9 mouse cellular contexts compared by ENCODE assay signal in the genomic region with DNA sequence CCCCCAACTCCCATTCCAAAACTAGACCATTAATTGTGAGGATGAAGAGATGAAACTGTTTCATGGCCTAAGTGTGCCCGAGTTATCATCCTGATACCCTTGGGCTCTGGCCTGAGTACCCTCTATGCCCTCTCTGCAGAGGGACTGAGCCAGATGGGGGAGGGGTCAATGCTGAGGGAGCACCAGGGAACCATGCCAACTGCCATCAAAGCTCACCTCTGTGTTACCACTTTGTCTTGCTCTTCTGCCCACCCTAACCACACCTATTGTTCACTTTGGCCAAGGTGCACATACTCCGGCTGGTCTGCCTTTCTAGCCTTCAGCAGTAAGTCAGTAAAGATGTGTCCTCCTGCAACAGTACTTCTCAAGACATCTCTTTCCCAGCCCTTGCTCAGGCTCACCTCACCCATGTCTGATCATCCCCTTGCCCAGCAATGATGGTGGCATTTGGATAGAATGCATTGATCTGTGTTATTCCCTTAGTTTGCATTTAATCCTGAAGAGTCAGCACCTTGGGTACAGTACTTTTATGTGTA. TPM values are rescaled to one million over a fixed set of nuclear protein-coding genes. Genes with fewer than 3 reads are reported as not detected.
A peak's percentile ranks its signal among the peaks of the same experiment; 100 is the strongest.
DNase-seq lines count a peak whose midpoint lies in the region; ATAC-seq and TF ChIP-seq lines count a peak whose summit lies in the region.
"Had no signal": no experiment of that assay in that cellular context is flagged by ENCODE, and none has a peak within 500 bp of the region (broad histone marks: within the 10 kb centered on the region; RNA-seq: fewer than 3 reads in every experiment).

No protein-coding gene starts in this region.

- intact Hi-C loops in gastrocnemius, adult 2 months (cut with DNase I) = loop anchor here (5.0 kb wide), 1 partner anchor 268 kb away; the partner anchor contains the start of gene Ppfia4
- intact Hi-C loops in gastrocnemius, postnatal 36 days (cut with DNase I) = no loop called here
- intact Hi-C loops in gastrocnemius, postnatal 14 days (cut with DNase I; ENCODE audit: low total_unique reads) = no loop called here

- TF ChIP-seq CTCF in gastrocnemius, adult 2 months (IDR thresholded peaks at IDR 0.05) = no peak
- no peak for TF ChIP-seq CTCF in thymus, adult 2 months (IDR thresholded peaks at IDR 0.05; ENCODE audit: borderline replicate concordance, control insufficient read depth, extremely low read depth, insufficient read depth, low read length, poor library complexity)

- H3K4me2 ChIP-seq in liver, embryonic 13.5 days = no peak overlapping the region

- peak overlapping the region; percentile 53; the same call in 1 of the 2 replicates for H3K4me3 ChIP-seq in gastrocnemius, adult 2 months
- H3K4me3 ChIP-seq in thymus, adult 2 months (ENCODE audit: control insufficient read depth, insufficient read depth, low read length) = no peak overlapping the region
- H3K4me3 ChIP-seq in liver, embryonic 13.5 days (replicated peaks) = no peak overlapping the region

- H3K36me3 ChIP-seq in thymus, adult 2 months (ENCODE audit: control insufficient read depth, insufficient read depth, low read length) = no peaks in the 10 kb centered on the region
- no peaks in the 10 kb centered on the region for H3K36me3 ChIP-seq in liver, embryonic 13.5 days

- H3K27me3 ChIP-seq in thymus, adult 2 months (ENCODE audit: control insufficient read depth, insufficient read depth, low read length) = no peaks in the 10 kb centered on the region
- peaks cover 64% of the 10 kb centered on the region for H3K27me3 ChIP-seq in liver, embryonic 13.5 days

- 73% methylated on average over 2 of the region's 2 CpGs for WGBS in thymus, adult 2 months
- 87% methylated on average over 2 of the region's 2 CpGs for WGBS in liver, embryonic 13.5 days (ENCODE audit: insufficient replicate concordance)

- no peaks in the 10 kb centered on the region for H3K9me3 ChIP-seq in liver, embryonic 13.5 days (replicated peaks)

- peaks cover 56% of the 10 kb centered on the region for H3K4me1 ChIP-seq in thymus, adult 2 months (replicated peaks; ENCODE audit: control insufficient read depth, insufficient read depth, low read length)
- H3K4me1 ChIP-seq in liver, embryonic 13.5 days (replicated peaks) = peaks cover 90% of the 10 kb centered on the region

- no peak for DNase-seq in gastrocnemius, adult 2 months
- no peak for DNase-seq in gastrocnemius, postnatal 36 days
- DNase-seq in thymus, adult 2 months = peak; percentile 48
- no peak for DNase-seq in thymus, postnatal 10 days (ENCODE audit: low spot score in 2 of 2)
- DNase-seq in liver, embryonic 13.5 days = no peak
- DNase-seq in thymus, postnatal 36 days = peak; percentile 46 to 57
- DNase-seq in urinary bladder, adult 18-20 months (ENCODE audit: low spot score in 2 of 2) = no peak
- DNase-seq in gastrocnemius, postnatal 14 days = no peak

- no peak overlapping the region for H3K9ac ChIP-seq in liver, embryonic 13.5 days

- H3K27ac ChIP-seq in gastrocnemius, adult 2 months = peak overlapping the region; percentile 97
- H3K27ac ChIP-seq in thymus, adult 2 months (ENCODE audit: control insufficient read depth, insufficient read depth, low read length) = peak overlapping the region; percentile 84
- H3K27ac ChIP-seq in liver, embryonic 13.5 days = peak overlapping the region; percentile 82

- TF ChIP-seq POLR2A in thymus, adult 2 months (IDR thresholded peaks at IDR 0.05; ENCODE audit: control insufficient read depth, extremely low read depth, insufficient read depth, low read length, poor library complexity) = no peak

- ATAC-seq in liver, embryonic 13.5 days (ENCODE audit: low read depth) = no peak

RNA-seq across cellular contexts. Expression of gene Btg2, which starts 14.6 kb away (rescaled TPM):
- 10 to 100 TPM; 14.1 to 46.8 TPM for total RNA-seq in gastrocnemius, adult 2 months (2021)
- total RNA-seq in gastrocnemius, postnatal 36 days (2021) = 10 to 100 TPM; 31.5 to 54.9 TPM
- polyA plus RNA-seq in thymus, adult 2 months (2012; rRNA removed) = 432 and 481 TPM in 2 replicates
- 79.6 and 89.1 TPM in 2 replicates for polyA plus RNA-seq in liver, embryonic 13.5 days (2015; fragmentation: Nextera tagmentation; extraction: Ambion mirVana)
- 10 to 100 TPM; 19.7 to 44.2 TPM for total RNA-seq in gastrocnemius, postnatal 14 days (2021)

RNA-seq across cellular contexts. Expression of gene Fmod, which starts 27.3 kb away (rescaled TPM):
- 100 to 1,000 TPM in 1 of 2 experiments, 10 to 100 TPM in 1; 53.6 to 322 TPM for total RNA-seq in gastrocnemius, adult 2 months (2021)
- total RNA-seq in gastrocnemius, postnatal 36 days (2021) = 10 to 100 TPM; 80.2 to 86.9 TPM
- polyA plus RNA-seq in thymus, adult 2 months (2012; rRNA removed) = 3.5 and 4.4 TPM in 2 replicates
- 2.2 and 2.5 TPM in 2 replicates for polyA plus RNA-seq in liver, embryonic 13.5 days (2015; fragmentation: Nextera tagmentation; extraction: Ambion mirVana)
- 100 to 1,000 TPM; 197 to 203 TPM for total RNA-seq in gastrocnemius, postnatal 14 days (2021)
- total RNA-seq: hematopoietic stem cell, adult 5-6 weeks had no signal

RNA-seq across cellular contexts. Expression of gene Chit1, which starts 46.7 kb away (rescaled TPM):
- total RNA-seq in gastrocnemius, adult 2 months (2021) = not detected
- not detected for total RNA-seq in gastrocnemius, postnatal 36 days (2021)
- polyA plus RNA-seq in thymus, adult 2 months (2012; rRNA removed) = 0.54 and 0.78 TPM in 2 replicates
- polyA plus RNA-seq in liver, embryonic 13.5 days (2015; fragmentation: Nextera tagmentation; extraction: Ambion mirVana) = 0.08 and 0.12 TPM in 2 replicates
- total RNA-seq in gastrocnemius, postnatal 14 days (2021) = not detected
- total RNA-seq: hematopoietic stem cell, adult 5-6 weeks had no signal

Comparison
In these comparisons a context has a peak if more than half of its experiments do, and no peak if none do; other contexts are left out.
1. DNase-seq: peak in thymus, adult 2 months (single experiment) and thymus, postnatal 36 days (2 of 2); none in gastrocnemius, adult 2 months (single experiment), gastrocnemius, postnatal 36 days (0 of 2), thymus, postnatal 10 days (0 of 2), liver, embryonic 13.5 days (single experiment), urinary bladder, adult 18-20 months (0 of 2) and gastrocnemius, postnatal 14 days (single experiment).
2. Peak in every context shown above with its lines, with median percentiles within 50 percentile points of each other: H3K27ac ChIP-seq.